Mouse (Mus musculus) stomach, embryonic 16.5 days (tissue): ENCODE data around the gene 2610507B11Rik. TPM values are rescaled to one million over a fixed set of nuclear protein-coding genes. Genes with fewer than 3 reads are reported as not detected.

Source experiments
- ATAC-seq: fragments of 200-750 bp; cut with Nextera tagmentation; 2 replicates; pipeline ENCODE4 v1.8.0; 2017; ENCODE audit warnings: moderate number of reproducible peaks, moderate TSS enrichment; ENCODE audit not compliant: insufficient read depth, low FRiP score
- H3K27ac ChIP-seq: fragments of 300-500 bp; sonication (generic); 2 replicates; pipeline ENCODE4 v1.5.1; 2014; ENCODE audit warnings: low read length
- H3K27me3 ChIP-seq: fragments of 300-500 bp; sonication (generic); 2 replicates; pipeline ENCODE4 v1.6.1; 2014; ENCODE audit warnings: low read length, control low read depth, mixed read lengths; ENCODE audit not compliant: control insufficient read depth, insufficient read depth
- H3K36me3 ChIP-seq: fragments of 300-500 bp; sonication (generic); 2 replicates; pipeline ENCODE4 v1.6.1; 2014; ENCODE audit warnings: low read length; ENCODE audit not compliant: control insufficient read depth, insufficient read depth
- H3K4me1 ChIP-seq: fragments of 300-500 bp; sonication (generic); 2 replicates; pipeline ENCODE4 v1.6.1; 2014; ENCODE audit warnings: low read length, control low read depth, mixed read lengths; ENCODE audit not compliant: control insufficient read depth, insufficient read depth
- H3K4me2 ChIP-seq: fragments of 300-500 bp; sonication (generic); 2 replicates; pipeline ENCODE4 v1.6.1; 2014; ENCODE audit warnings: low read depth, low read length, mixed read lengths
- H3K4me3 ChIP-seq: fragments of 300-500 bp; sonication (generic); replicated peaks from 2 replicates; pipeline ENCODE4 v1.5.1; 2014; ENCODE audit warnings: mild to moderate bottlenecking, low read length
- H3K9ac ChIP-seq: fragments of 300-500 bp; sonication (generic); 2 replicates; pipeline ENCODE4 v1.6.1; 2014; ENCODE audit warnings: low read length
- H3K9me3 ChIP-seq: fragments of 300-500 bp; sonication (generic); replicated peaks from 2 replicates; pipeline ENCODE4 v1.6.1; 2016; ENCODE audit warnings: low read length, control low read depth; ENCODE audit not compliant: control insufficient read depth
- WGBS: fragments of 180-500 bp; shearing (Covaris S2); extraction: QIAGEN DNeasy Blood & Tissue Kit; methylation state at CpG from one replicate; pipeline ENCODE4 v1.1.7; 2014; 5-methylcytosine and 5-hydroxymethylcytosine counted together
- polyA plus RNA-seq: library from polyadenylated mRNA; unstranded; fragments of >200 nt; fragmentation: Nextera tagmentation; extraction: Ambion mirVana; gene quantifications from 2 replicates; pipeline ENCODE4 v1.2.1, GENCODE M21; 2015

Gene 2610507B11Rik
- polyA plus RNA-seq, 1 experiment from 2014 or later: 80.3 TPM

DNA sequence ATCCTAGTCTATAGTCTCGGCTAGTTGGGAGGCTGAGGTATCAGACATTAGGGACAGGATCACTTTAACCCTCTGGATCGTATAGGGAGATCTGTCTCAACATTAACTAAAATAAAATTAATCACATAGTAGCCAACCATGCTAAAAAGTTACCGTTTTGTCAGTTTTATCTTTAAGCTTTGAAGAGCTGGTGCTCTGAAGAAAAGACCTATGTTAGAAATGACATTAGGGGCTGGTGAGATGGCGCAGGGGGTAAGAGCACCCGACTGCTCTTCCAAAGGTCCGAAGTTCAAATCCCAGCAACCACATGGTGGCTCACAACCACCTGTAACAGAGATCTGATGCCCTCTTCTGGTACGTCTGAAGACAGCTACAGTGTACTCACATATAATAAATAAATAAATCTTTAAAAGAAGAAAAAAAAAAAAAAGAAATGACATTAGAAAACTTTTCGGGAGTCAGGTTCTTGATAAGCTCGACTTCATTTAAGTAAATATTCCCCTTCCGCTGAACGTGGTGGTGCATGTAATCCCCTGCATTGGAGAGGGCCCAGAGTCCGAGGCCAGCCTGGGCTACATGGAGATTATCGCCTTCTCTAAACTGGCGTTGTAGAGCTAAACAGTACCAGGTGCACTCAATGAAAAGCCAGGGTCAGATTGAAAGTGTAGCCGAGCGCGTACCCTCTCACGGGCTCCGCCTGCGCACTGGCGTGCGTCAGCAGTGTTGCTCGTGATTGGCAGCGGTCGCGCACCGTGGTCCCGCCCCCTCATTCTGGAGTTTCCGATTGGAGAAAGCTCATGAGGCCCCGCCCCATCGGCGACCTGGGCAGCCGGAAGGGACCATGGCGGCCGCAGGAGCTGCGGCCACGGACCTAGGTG, 66.3 kb downstream of the 2610507B11Rik start, which contains the start of gene Pigs:
Pigs (plus strand) TSS at position 782 of the 878 bp plus-strand sequence.
- Histone ChIP-seq H3K4me2 (peak within 1 kb of the TSS; percentile 87), H3K27ac (peak within 1 kb of the TSS; percentile 64), H3K27me3 (no peaks in the 10 kb centered on the region), H3K9me3 (no peaks in the 10 kb centered on the region), H3K4me3 (peak within 1 kb of the TSS; percentile 60), H3K36me3 (no peaks in the 10 kb centered on the region), H3K9ac (peak within 1 kb of the TSS; percentile 82), H3K4me1 (peaks cover 10% of the 10 kb centered on the region)
- ATAC-seq: peak; percentile 96
- 11% methylated on average over 37 of the region's 37 CpGs for WGBS

DNA sequence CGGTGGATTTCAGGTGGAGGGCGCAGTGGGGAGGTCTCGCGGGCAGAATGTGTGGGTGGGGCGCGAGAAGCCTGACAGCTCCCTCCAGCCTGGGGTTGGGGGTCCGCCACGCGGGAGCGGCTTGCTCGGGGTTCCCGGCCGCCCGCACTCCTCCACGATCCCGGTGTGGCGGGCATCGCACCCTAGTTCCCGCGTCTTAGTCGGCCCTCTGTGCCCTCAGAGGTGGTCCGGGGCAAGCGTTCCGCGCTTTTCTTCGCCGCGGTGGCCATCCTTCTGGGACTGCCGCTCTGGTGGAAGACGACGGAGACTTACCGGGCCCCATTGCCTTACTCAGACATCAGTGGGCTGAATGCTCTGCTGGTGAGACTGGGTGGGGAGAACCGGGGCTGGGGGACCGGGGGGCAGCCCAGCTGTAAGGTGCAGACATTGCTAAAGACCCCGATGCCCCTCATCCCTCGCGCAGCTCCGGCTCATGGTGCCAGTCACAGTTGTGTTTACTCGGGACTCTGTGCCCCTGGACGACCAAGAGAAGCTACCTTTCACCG, 67.0 kb downstream of the 2610507B11Rik start:
- Histone ChIP-seq H3K4me2 (peak overlapping the region; percentile 87), H3K36me3 (no peaks in the 10 kb centered on the region), H3K4me3 (peak overlapping the region; percentile 60), H3K9ac (peak overlapping the region; percentile 82), H3K27ac (no peak overlapping the region), H3K9me3 (no peaks in the 10 kb centered on the region), H3K4me1 (peaks cover 7% of the 10 kb centered on the region), H3K27me3 (no peaks in the 10 kb centered on the region)
- 1% methylated on average over 41 of the region's 41 CpGs for WGBS
- peak; percentile 11; the same call in 1 of the 2 replicates for ATAC-seq

DNA sequence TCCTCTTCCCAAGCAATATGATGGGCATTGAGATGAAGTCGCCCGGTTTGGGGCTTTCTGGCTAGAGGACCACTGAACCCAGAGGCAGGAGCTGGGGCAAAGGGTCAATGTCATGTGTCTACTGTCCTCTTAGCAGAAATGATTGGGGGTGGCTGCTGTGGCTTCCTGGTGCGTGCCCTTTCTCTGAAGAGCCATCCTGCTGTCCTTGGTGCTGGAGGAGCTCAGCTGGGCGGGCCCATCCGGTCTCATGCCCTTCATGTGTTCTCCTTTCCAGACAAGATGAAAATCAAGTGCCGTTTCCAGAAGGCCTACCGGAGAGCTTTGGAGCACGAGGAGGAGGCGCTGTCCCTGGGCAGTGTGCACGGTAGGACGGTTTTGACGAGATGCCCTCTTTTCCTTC, 71.1 kb downstream of the 2610507B11Rik start:
- Histone ChIP-seq H3K9me3 (no peaks in the 10 kb centered on the region), H3K27me3 (no peaks in the 10 kb centered on the region), H3K4me1 (peaks cover 7% of the 10 kb centered on the region), H3K9ac (no peak overlapping the region), H3K27ac (no peak overlapping the region), H3K4me2 (no peak overlapping the region), H3K4me3 (no peak overlapping the region), H3K36me3 (peaks cover 10% of the 10 kb centered on the region)
- 96% methylated on average over 12 of the region's 12 CpGs for WGBS
- no peak for ATAC-seq

DNA sequence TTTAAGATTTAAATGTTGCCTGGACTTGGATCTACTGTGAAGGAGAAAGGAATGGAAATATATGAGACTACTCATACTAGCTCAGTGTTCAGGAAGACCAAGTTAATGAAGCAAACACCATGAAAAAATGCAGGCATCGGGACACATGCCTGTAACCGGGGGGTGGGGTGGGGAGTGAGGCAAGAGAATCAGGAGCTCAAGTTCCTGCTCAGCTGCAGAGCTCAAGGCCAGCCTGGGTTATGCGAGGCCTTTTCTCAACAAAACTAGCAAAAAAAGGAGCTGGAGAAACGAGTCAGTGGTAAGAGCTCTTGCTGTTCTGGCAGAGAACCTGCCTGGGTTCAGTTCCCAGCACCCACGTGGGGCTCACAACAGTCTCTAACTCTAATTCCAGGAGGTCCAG, 72.4 kb downstream of the 2610507B11Rik start:
- H3K36me3 ChIP-seq: peaks cover 10% of the 10 kb centered on the region
- 86% methylated on average over 5 of the region's 5 CpGs for WGBS

DNA sequence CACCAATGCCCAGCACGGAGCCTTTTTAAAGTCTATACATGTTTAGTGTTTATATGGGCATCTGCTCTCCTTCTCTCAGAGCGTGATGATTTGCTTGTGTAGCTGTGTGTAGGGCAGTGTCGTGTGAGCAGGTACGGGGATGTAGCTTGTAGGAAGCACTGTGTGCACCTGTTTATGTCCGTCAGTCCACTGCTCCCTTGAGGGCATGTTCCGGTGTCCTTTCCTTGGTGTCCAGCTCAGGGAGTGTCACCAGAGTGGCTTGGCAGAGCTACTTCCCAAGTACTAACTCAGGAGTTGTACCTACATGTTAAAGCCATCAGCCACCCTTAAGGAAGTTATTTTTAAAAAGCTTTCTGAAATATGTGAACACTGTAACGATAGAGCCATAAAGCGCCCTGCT, 75.5 kb downstream of the 2610507B11Rik start:
- 94% methylated on average over 8 of the region's 8 CpGs for WGBS
- H3K27ac ChIP-seq: no peak overlapping the region
- peaks cover 10% of the 10 kb centered on the region for H3K36me3 ChIP-seq
- H3K9ac ChIP-seq: no peak overlapping the region
- no peak for ATAC-seq
- no peak overlapping the region for H3K4me3 ChIP-seq
- no peaks in the 10 kb centered on the region for H3K9me3 ChIP-seq
- no peaks in the 10 kb centered on the region for H3K4me1 ChIP-seq
- H3K4me2 ChIP-seq: no peak overlapping the region
- H3K27me3 ChIP-seq: no peaks in the 10 kb centered on the region

More for the DNA sequence above, 72.4 kb downstream of the 2610507B11Rik start:
- H3K9ac ChIP-seq: no peak overlapping the region
- peaks cover 4% of the 10 kb centered on the region for H3K4me1 ChIP-seq
- H3K4me2 ChIP-seq: no peak overlapping the region
- no peaks in the 10 kb centered on the region for H3K27me3 ChIP-seq
- H3K9me3 ChIP-seq: no peaks in the 10 kb centered on the region
- H3K27ac ChIP-seq: no peak overlapping the region
- no peak overlapping the region for H3K4me3 ChIP-seq
- no peak for ATAC-seq

Other genes with a start within 250 kb of the 2610507B11Rik start
- 12.1 and 13.8 TPM in 2 replicates for gene Dhrs13, start 229.5 kb upstream of the 2610507B11Rik start, polyA plus RNA-seq
- gene Flot2, start 223.8 kb upstream of the 2610507B11Rik start, polyA plus RNA-seq: 59.0 and 61.1 TPM in 2 replicates
- 28.3 and 29.0 TPM in 2 replicates for gene Eral1, start 181.4 kb upstream of the 2610507B11Rik start, polyA plus RNA-seq
- gene Fam222b, start 167.1 kb upstream of the 2610507B11Rik start, polyA plus RNA-seq: 9.5 and 11.5 TPM in 2 replicates
- 50.9 and 55.1 TPM in 2 replicates for gene Traf4, start 96.2 kb upstream of the 2610507B11Rik start, polyA plus RNA-seq
- gene Nek8, start 85.1 kb upstream of the 2610507B11Rik start, polyA plus RNA-seq: 16.7 and 19.0 TPM in 2 replicates
- 32.5 and 32.8 TPM in 2 replicates for gene Tlcd1, start 85.0 kb upstream of the 2610507B11Rik start, polyA plus RNA-seq
- 1,025 and 1,263 TPM in 2 replicates for gene Rpl23a, start 78.2 kb upstream of the 2610507B11Rik start, polyA plus RNA-seq
- 88.3 and 90.9 TPM in 2 replicates for gene Rab34, start 73.3 kb upstream of the 2610507B11Rik start, polyA plus RNA-seq
- 3.1 and 3.7 TPM in 2 replicates for gene Proca1, start 68.4 kb upstream of the 2610507B11Rik start, polyA plus RNA-seq
- gene Sdf2, start 16.0 kb upstream of the 2610507B11Rik start, polyA plus RNA-seq: 89.2 and 106 TPM in 2 replicates
- gene Supt6, start 15.8 kb upstream of the 2610507B11Rik start, polyA plus RNA-seq: 29.3 and 31.7 TPM in 2 replicates
- 0.17 and 0.54 TPM in 2 replicates for gene BC030499, start 29.1 kb downstream of the 2610507B11Rik start, polyA plus RNA-seq
- 28.9 and 30.7 TPM in 2 replicates for gene Spag5, start 39.8 kb downstream of the 2610507B11Rik start, polyA plus RNA-seq
- 25.6 and 37.3 TPM in 2 replicates for gene Aldoc, start 61.2 kb downstream of the 2610507B11Rik start, polyA plus RNA-seq
- 67.4 and 80.9 TPM in 2 replicates for gene Pigs, start 66.7 kb downstream of the 2610507B11Rik start, polyA plus RNA-seq
- gene Unc119, start 81.7 kb downstream of the 2610507B11Rik start, polyA plus RNA-seq: 24.3 and 27.5 TPM in 2 replicates
- gene Foxn1, start 124.8 kb downstream of the 2610507B11Rik start, polyA plus RNA-seq: 1.6 and 2.7 TPM in 2 replicates
- gene Slc13a2, start 160.5 kb downstream of the 2610507B11Rik start, polyA plus RNA-seq: 0.25 and 0.56 TPM in 2 replicates
- 12.0 and 15.9 TPM in 2 replicates for gene Slc46a1, start 203.9 kb downstream of the 2610507B11Rik start, polyA plus RNA-seq
- gene Sarm1, start 236.0 kb downstream of the 2610507B11Rik start, polyA plus RNA-seq: 2.3 and 2.4 TPM in 2 replicates
- 45.6 and 54.4 TPM in 2 replicates for gene Vtn, start 237.3 kb downstream of the 2610507B11Rik start, polyA plus RNA-seq
- gene Sebox, start 241.7 kb downstream of the 2610507B11Rik start, polyA plus RNA-seq: 0.13 TPM in 1 of 2 replicates, not detected in the other